Mouse (Mus musculus) adrenal gland, postnatal 25 days (tissue): ENCODE data around the gene Olfr713. TPM values are rescaled to one million over a fixed set of nuclear protein-coding genes. Genes with fewer than 3 reads are reported as not detected.

Experiments used
- DNase-seq: peaks from one replicate; pipeline ENCODE4 v3.0.0; 2021; ENCODE audit warnings: mixed read lengths
- long read RNA-seq: library from polyadenylated mRNA; stranded (forward); transcript quantifications from one replicate; pipeline ENCODE4 v2.0.0, GENCODE M21; 2021
- total RNA-seq: library from RNA; stranded (reverse); gene quantifications from 2 replicates; pipeline ENCODE4 v1.2.3, GENCODE M21; 2021

The Olfr713 gene
- total RNA-seq: not detected in 2 replicates
- long read RNA-seq: 0 reads

DNA sequence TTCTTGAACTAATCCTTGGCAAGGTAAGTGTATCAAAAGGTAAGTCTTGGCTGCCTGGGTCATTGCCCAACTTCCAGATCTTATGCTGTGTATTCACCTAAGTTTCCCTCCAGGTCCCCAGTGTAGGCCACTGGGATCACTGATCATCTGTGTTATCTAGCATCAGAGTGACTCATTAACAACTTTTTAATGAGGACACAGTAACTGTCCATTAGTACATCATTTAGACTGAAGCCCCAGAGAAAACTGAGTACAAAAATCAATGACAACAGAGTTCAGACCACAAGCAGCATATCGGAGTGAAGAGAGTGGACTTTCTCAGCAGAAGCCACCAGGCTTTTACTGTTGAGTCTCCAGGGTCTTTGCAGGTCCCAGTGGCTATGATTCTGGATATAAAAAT is at the start of gene Olfr713:
Olfr713 (plus strand) TSS at position 301 of the 400 bp plus-strand sequence.
- DNase-seq: no peak

DNA sequence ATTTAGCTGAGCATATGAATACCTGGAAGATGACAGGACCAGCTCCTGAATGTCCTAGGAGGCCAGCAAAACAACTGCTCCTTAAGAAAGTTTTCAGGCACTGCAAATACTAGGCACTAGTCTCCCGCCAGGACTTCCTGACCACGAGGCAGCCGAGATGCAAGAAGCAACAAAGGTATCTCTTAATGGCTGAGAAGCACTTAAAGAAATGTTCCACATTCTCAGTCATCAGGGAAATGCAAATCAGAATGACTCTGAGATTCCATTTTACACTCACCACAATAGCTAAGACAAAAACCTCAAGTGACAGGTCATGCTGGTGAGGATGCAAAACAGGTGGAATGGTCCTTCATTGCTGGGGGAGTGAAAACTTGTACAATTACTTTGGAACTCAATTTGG is 45.7 kb upstream of the Olfr713 start:
- DNase-seq: no peak

DNA sequence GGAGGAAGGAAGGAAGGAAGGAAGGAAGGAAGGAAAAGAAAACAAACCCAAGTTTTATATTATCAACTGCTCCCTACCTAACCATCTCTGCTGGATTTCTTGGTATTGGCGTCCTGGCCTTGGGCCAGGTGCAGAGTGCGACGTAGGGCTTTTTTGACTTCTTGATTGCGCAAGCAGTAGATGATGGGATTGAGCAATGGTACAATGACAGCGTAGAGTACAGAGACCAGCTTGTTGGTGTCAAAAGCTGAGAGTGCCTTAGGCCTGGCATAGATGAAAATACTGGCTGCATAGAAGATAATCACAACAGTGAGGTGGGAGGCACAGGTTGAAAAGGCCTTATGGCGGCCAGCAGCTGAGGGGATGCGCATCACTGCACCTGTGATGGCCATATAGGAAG is 30.2 kb upstream of the Olfr713 start:
- no peak for DNase-seq

DNA sequence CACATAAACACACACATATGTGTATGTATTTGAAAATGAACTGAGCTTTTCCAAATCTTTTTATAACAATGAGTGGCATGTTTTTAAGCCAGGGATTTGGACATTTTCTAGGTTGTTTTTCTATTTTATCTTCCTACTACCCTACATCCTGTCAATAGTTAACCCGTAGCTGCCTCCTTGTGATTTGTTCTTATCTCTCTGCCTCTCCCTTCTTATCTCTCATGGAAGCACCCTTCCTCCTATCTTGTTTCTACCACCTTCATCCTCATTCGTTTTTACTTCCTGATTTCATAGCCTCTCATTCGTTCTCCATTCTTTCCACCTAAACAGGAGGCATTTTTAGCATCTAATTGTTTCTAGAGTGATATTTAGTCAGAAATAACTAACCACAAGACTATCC is 26.8 kb upstream of the Olfr713 start:
- DNase-seq: no peak

DNA sequence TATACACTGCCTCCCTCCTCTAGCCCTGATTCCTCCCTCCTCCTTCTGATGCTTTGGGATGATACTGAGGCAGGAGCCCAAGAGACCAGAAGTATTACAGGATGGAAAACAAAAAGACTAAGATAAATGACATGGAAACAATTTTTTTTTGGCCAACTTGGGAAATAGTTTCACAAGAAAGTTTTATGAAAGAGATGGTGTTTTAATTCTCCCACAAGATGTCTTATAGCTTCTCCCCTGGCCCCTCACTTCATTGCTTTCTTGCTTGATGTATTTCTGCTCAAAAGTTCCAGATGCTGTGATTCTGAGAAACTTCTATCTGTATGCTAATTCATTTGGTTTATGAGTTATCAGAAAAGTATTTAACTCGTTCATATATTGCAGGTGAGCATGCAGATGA is 25.0 kb upstream of the Olfr713 start, which contains the start of gene Olfr2:
Olfr2 (minus strand) TSS at position 101 of the 400 bp plus-strand sequence.
- no peak for DNase-seq

DNA sequence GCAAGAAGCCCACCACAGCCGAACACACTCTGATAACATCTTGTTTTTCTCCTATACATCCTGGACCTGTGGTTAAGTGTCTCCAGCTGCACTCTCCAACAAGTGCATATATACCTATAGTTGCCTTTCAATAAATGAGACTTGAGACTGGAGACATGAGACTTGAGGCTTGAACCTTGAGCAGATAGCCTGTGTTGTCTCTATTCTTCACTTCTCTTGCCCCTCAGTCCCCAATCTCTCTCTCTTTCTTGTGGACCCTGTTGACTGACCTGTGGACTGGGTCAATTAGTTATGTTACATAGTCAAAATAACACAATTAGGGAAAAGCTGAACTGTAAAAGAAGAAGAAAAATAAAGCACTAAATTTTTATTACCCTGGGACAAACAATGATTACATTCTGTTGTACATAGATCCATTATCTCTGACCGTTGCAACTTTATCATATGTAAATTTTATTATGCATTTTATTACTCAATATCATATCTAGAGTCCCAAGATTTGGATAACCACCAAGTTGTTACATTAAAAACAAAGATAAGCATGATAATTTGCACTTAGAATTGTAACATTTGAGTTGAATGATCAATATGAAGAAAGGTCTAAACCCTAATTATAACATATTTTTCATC is 9.1 kb downstream of the Olfr713 start:
- no peak for DNase-seq

DNA sequence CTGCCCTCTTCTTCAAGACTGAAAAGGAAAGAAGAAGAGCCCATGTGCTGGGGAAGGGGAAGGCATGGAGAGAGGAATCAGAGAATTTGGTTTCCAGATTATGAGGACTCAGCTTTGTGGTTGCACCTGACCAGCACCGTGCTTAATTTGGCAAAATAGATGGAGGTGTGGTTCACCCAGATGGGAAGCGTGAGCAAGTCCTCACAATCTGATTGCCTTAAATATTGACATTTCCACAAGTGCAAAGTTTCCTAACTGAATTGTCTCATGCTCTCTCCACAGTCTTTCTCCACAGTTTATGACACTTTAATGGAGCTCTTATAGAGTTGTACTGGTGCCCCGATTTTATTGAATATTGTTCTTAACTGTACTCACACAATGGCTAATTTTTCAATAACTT is 12.2 kb downstream of the Olfr713 start:
- no peak for DNase-seq

DNA sequence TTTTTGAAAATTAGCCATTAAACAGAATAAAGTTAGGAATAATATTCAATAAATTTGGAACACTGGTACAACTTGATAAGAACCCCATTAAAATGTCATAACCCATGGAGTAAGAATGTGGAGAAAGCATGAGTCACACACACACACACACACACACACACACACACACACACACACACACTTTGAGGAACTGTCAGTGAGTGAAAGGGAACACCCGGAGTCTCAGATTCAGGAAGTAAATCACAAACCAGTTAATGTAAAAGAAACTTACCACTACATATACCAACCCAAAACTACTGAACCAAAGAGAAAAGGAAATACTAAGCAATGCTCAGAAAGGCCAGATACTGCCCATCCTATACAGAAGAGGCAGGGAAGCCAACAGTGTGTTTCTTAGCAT is 13.4 kb downstream of the Olfr713 start:
- DNase-seq: no peak

DNA sequence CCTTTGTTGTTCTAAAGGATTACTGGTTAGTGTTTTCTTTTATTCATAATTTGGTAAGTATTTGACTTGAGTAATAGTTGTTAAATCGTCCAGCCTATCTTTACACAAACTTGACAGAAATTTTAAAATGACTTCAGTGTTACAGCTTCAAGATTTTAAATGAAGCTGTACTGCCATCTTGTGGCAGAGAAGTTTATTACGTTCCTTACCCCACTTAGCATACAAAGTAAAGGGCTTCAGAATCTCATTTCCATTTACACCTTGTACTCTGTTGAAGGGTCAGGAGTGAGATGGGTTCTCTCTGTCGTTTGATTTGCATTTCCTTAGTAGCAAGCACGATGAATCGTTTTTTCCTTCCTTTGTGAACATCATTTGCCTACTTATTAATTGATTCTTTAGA is 14.9 kb downstream of the Olfr713 start:
- no peak for DNase-seq

DNA sequence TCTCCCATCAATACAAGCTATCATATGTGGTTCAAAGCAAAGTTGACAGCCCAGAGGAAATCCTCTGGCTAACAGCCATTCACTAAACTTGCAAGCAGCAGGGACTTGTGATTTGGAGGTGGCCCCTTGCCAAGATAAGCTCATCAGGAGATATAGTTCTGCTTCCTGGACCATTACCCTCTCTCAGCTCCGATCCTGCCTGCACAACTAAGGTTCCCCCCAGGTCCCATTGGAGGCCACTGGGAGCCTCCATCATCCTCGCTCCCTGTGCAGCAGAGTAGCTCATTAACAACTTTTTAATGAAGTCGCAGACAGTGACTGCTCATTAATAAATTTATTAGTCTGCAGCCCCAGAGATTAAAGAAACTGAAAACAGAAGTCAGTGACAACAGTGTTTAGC is 16.6 kb downstream of the Olfr713 start:
- no peak for DNase-seq

DNA sequence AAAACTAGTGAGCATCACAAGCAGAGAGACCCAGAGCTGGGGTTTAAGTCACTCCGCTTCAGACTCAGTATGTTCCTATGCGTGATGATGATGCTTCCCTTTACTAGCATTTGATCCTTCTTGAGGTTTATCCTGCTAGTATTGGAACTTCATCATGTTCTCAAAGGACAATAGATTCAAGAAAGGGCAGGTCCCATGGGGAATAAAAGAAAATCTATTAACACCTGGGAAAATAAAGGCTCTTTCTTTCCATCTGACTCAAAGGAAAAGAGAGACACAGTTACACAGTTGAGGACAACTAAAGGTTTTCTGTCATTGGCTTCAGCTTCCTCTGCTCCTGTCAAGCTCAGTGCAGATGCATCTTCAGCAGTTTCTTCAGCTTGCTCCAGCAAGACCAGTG is 39.7 kb downstream of the Olfr713 start, which contains the start of gene Olfr714:
Olfr714 (plus strand) TSS at position 301 of the 400 bp plus-strand sequence.
- DNase-seq: no peak

Other genes with a start within 250 kb of the Olfr713 start
- gene Olfr699, start 238.0 kb upstream of the Olfr713 start, total RNA-seq: not detected in 2 replicates
- not detected in 2 replicates for gene Olfr700, start 222.3 kb upstream of the Olfr713 start, total RNA-seq
- gene Olfr701, start 217.0 kb upstream of the Olfr713 start, total RNA-seq: not detected in 2 replicates
- gene Olfr702, start 197.3 kb upstream of the Olfr713 start, total RNA-seq: not detected in 2 replicates
- not detected in 2 replicates for gene Olfr703, start 187.8 kb upstream of the Olfr713 start, total RNA-seq
- gene Olfr704, start 168.0 kb upstream of the Olfr713 start, total RNA-seq: not detected in 2 replicates
- not detected in 2 replicates for gene Olfr705, start 154.3 kb upstream of the Olfr713 start, total RNA-seq
- not detected in 2 replicates for gene Olfr706, start 143.0 kb upstream of the Olfr713 start, total RNA-seq
- not detected in 2 replicates for gene Olfr707, start 129.9 kb upstream of the Olfr713 start, total RNA-seq
- gene Olfr1532-ps1, start 123.2 kb upstream of the Olfr713 start, total RNA-seq: not detected in 2 replicates
- gene Olfr709-ps1, start 99.0 kb upstream of the Olfr713 start, total RNA-seq: 0.06 TPM in 1 of 2 replicates, not detected in the other
- not detected in 2 replicates for gene Olfr710, start 82.9 kb upstream of the Olfr713 start, total RNA-seq
- not detected in 2 replicates for gene Olfr6, start 67.2 kb upstream of the Olfr713 start, total RNA-seq
- gene Olfr711, start 55.7 kb upstream of the Olfr713 start, total RNA-seq: not detected in 2 replicates
- gene Olfr2, start 25.1 kb upstream of the Olfr713 start, total RNA-seq: not detected in 2 replicates
- not detected in 2 replicates for gene Olfr714, start 39.8 kb downstream of the Olfr713 start, total RNA-seq
- not detected in 2 replicates for gene Olfr17, start 62.0 kb downstream of the Olfr713 start, total RNA-seq
- not detected in 2 replicates for gene Olfr715b, start 79.2 kb downstream of the Olfr713 start, total RNA-seq
- gene Olfr715, start 99.9 kb downstream of the Olfr713 start, total RNA-seq: not detected in 2 replicates
- gene Olfr716, start 107.2 kb downstream of the Olfr713 start, total RNA-seq: not detected in 2 replicates
- 0.18 TPM in 1 of 2 replicates, not detected in the other for gene Nlrp14, start 135.8 kb downstream of the Olfr713 start, total RNA-seq
- not detected in 2 replicates for gene Rbmxl2, start 178.3 kb downstream of the Olfr713 start, total RNA-seq